Mouse (Mus musculus): ENCODE data around the gene Cutc. TPM values are rescaled to one million over a fixed set of nuclear protein-coding genes. Genes with fewer than 3 reads are reported as not detected.

Cutc gene
- total and polyA plus RNA-seq, 2 experiments from 2014 or later = 1.5 to 9.1 TPM

DNA sequence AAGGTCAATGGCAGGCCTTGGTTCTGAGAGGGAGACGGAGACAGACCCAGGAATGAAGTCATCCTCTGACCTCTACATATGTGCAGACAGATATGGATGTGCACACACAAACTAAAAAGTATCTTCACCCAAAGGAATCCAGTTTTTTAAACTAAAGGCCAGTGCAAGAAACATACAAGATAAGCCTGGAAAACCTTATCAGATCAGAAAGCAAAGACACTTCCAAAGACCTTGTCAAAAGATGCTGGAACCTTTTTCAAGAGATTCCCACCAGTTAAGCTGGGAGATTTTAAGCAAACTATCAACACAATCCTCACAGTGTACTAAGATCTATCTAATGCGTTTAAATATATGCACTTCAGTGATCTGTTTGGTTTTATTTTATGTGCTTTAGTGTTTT is 2.8 kb upstream of the Cutc start:
- Histone ChIP-seq H3K4me3 (ENCODE audit: low read length) (no peak overlapping the region), H3K27me3 (ENCODE audit: insufficient read depth, low read length) (no peaks in the 10 kb centered on the region), H3K4me2 (ENCODE audit: low read depth, low read length) (no peak overlapping the region), H3K4me1 (ENCODE audit: insufficient read depth, low read length) (peaks cover 3% of the 10 kb centered on the region; the same call in 1 of the 2 replicates), H3K27ac (no peak overlapping the region), H3K9ac (replicated peaks; ENCODE audit: low read length) (no peak overlapping the region), H3K36me3 (ENCODE audit: insufficient read depth, low read length) (peaks cover 35% of the 10 kb centered on the region), H3K9me3 (ENCODE audit: low read length) (no peaks in the 10 kb centered on the region)
- no peak for ATAC-seq
- DNase-seq (ENCODE audit: low spot score) = no peak
- TF ChIP-seq CTCF (IDR thresholded peaks at IDR 0.05; ENCODE audit: low read depth) = no peak
- WGBS = 95% methylated on average over 2 of the region's 2 CpGs

DNA sequence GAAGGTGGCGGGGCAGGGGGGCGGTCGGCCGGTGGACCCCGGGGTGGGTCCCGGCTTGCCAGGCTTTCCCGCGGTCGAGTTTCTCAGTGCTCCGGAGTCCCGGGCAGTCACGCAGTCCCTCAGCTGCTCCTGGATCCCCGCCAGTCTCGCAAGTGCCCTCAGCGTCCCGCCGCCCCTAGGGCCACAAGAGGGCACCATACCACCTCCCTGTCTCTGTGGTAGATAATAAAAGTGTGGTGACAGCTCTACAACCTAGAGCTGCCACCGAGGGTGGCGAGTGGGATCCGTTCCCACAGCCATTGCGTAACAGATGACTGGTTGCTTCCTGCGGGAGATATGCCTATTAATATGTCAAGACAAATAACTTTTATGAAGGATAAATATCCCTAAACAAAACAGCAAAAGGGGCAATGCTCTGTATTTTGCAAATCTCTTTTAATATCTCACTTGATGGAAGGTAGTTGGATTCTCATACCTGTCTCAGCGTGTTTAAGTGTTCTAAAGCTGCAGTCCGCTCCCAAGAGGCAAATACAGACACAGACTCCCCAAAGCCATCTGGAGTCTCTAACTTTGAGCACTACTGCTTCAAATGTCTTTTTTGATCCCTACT is 535 bp downstream of the Cutc start:
- Histone ChIP-seq H3K27ac (peak overlapping the region; percentile 94), H3K36me3 (ENCODE audit: insufficient read depth, low read length) (peaks cover 18% of the 10 kb centered on the region), H3K4me1 (ENCODE audit: insufficient read depth, low read length) (peaks cover 3% of the 10 kb centered on the region; the same call in 1 of the 2 replicates), H3K4me2 (ENCODE audit: low read depth, low read length) (peak overlapping the region; percentile 71), H3K27me3 (ENCODE audit: insufficient read depth, low read length) (no peaks in the 10 kb centered on the region), H3K9me3 (ENCODE audit: low read length) (no peaks in the 10 kb centered on the region), H3K9ac (replicated peaks; ENCODE audit: low read length) (peak overlapping the region; percentile 75), H3K4me3 (ENCODE audit: low read length) (peak overlapping the region; percentile 72)
- 3% methylated on average over 22 of the region's 24 CpGs for WGBS
- peak; percentile 82 for TF ChIP-seq CTCF (IDR thresholded peaks at IDR 0.05; ENCODE audit: low read depth)
- ATAC-seq (peak; percentile 88), DNase-seq (ENCODE audit: low spot score) (peak; percentile 84)

DNA sequence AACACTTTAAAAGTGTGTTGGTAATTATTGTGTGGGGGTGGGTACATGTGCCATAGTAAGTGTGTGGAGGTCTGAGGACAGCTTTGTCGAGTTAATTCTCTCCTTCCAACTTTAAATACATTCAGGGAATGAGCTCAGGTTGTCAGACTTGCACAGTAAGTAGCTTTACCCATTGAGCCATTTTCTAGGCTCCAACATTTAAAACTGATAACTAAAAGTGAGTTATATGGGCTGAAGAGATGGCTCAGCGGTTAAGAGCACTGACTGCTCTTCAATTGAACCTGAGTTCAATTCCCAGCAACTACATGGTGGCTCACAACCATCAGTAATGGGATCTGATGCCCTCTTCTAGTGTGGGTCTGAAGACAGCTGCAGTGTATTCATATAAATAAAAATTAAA is 1.4 kb downstream of the Cutc start:
- TF ChIP-seq CTCF (IDR thresholded peaks at IDR 0.05; ENCODE audit: low read depth) = no peak
- peaks cover 10% of the 10 kb centered on the region; the same call in 1 of the 2 replicates for H3K36me3 ChIP-seq (ENCODE audit: insufficient read depth, low read length)
- H3K27ac ChIP-seq = no peak overlapping the region
- H3K4me2 ChIP-seq (ENCODE audit: low read depth, low read length) = no peak overlapping the region
- DNase-seq (ENCODE audit: low spot score) = no peak
- WGBS = 76% methylated on average over 2 of the region's 2 CpGs
- no peak for ATAC-seq
- H3K9ac ChIP-seq (replicated peaks; ENCODE audit: low read length) = no peak overlapping the region
- no peaks in the 10 kb centered on the region for H3K9me3 ChIP-seq (ENCODE audit: low read length)
- no peaks in the 10 kb centered on the region for H3K27me3 ChIP-seq (ENCODE audit: insufficient read depth, low read length)
- H3K4me1 ChIP-seq (ENCODE audit: insufficient read depth, low read length) = peaks cover 3% of the 10 kb centered on the region; the same call in 1 of the 2 replicates
- no peak overlapping the region for H3K4me3 ChIP-seq (ENCODE audit: low read length)

- Histone ChIP-seq H3K4me2 (ENCODE audit: low read depth, low read length) (no peak overlapping the region), H3K4me1 (ENCODE audit: insufficient read depth, low read length) (peaks cover 3% of the 10 kb centered on the region; the same call in 1 of the 2 replicates), H3K9me3 (ENCODE audit: low read length) (no peaks in the 10 kb centered on the region), H3K27me3 (ENCODE audit: insufficient read depth, low read length) (no peaks in the 10 kb centered on the region), H3K4me3 (ENCODE audit: low read length) (no peak overlapping the region), H3K9ac (replicated peaks; ENCODE audit: low read length) (no peak overlapping the region), H3K36me3 (ENCODE audit: insufficient read depth, low read length) (peaks cover 8% of the 10 kb centered on the region; the same call in 1 of the 2 replicates), H3K27ac (no peak overlapping the region)
- no peak for TF ChIP-seq CTCF (IDR thresholded peaks at IDR 0.05; ENCODE audit: low read depth)
- no peak for DNase-seq (ENCODE audit: low spot score)
- WGBS = 78% methylated on average over 2 of the region's 2 CpGs
- no peak for ATAC-seq
These were observed 2.1 kb downstream of the Cutc start for GRCm38 (mm10) chr19:43754872-43755271.

DNA sequence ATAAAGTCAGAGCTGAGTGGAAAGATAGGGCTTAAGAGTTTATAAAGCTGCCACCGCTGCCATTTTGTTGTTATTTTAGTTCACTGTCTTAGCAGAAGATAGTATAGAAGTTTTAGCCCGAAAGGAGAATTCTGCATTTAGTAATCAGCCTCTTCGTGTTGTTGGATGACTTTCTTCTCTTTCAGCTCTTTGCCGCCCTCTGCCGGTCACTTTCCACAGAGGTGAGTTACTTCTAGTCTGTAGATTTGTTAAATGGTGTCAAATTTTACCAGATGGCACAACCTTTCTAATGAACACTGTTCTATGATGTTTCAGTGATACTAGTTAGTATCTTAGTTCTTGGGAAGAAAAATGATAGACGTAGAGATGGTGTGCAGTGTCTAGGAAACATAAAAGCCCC is 7.7 kb downstream of the Cutc start:
- Histone ChIP-seq H3K4me2 (ENCODE audit: low read depth, low read length) (no peak overlapping the region), H3K9ac (replicated peaks; ENCODE audit: low read length) (no peak overlapping the region), H3K4me3 (ENCODE audit: low read length) (no peak overlapping the region), H3K9me3 (ENCODE audit: low read length) (no peaks in the 10 kb centered on the region), H3K27ac (no peak overlapping the region), H3K27me3 (ENCODE audit: insufficient read depth, low read length) (no peaks in the 10 kb centered on the region), H3K36me3 (ENCODE audit: insufficient read depth, low read length) (no peaks in the 10 kb centered on the region), H3K4me1 (ENCODE audit: insufficient read depth, low read length) (no peaks in the 10 kb centered on the region)
- DNase-seq (ENCODE audit: low spot score) (peak; percentile 79), ATAC-seq (no peak)
- WGBS = 22% methylated on average over 6 of the region's 6 CpGs
- peak; percentile 76 for TF ChIP-seq CTCF (IDR thresholded peaks at IDR 0.05; ENCODE audit: low read depth)

- Histone ChIP-seq H3K9me3 (ENCODE audit: low read length) (no peaks in the 10 kb centered on the region), H3K9ac (replicated peaks; ENCODE audit: low read length) (no peak overlapping the region), H3K27ac (no peak overlapping the region), H3K4me2 (ENCODE audit: low read depth, low read length) (no peak overlapping the region), H3K4me3 (ENCODE audit: low read length) (no peak overlapping the region), H3K27me3 (ENCODE audit: insufficient read depth, low read length) (no peaks in the 10 kb centered on the region), H3K4me1 (ENCODE audit: insufficient read depth, low read length) (no peaks in the 10 kb centered on the region), H3K36me3 (ENCODE audit: insufficient read depth, low read length) (no peaks in the 10 kb centered on the region)
- no peak for ATAC-seq
- no peak; the same call in 1 of the 2 replicates for TF ChIP-seq CTCF (IDR thresholded peaks at IDR 0.05; ENCODE audit: low read depth)
- no peak for DNase-seq (ENCODE audit: low spot score)
These were observed 8.9 kb downstream of the Cutc start for GRCm38 (mm10) chr19:43761543-43762256.

- no peaks in the 10 kb centered on the region for H3K9me3 ChIP-seq (ENCODE audit: low read length)
- no peaks in the 10 kb centered on the region for H3K36me3 ChIP-seq (ENCODE audit: insufficient read depth, low read length)
- H3K4me3 ChIP-seq (ENCODE audit: low read length) = no peak overlapping the region
- H3K27me3 ChIP-seq (ENCODE audit: insufficient read depth, low read length) = no peaks in the 10 kb centered on the region
- no peaks in the 10 kb centered on the region for H3K4me1 ChIP-seq (ENCODE audit: insufficient read depth, low read length)
- H3K27ac ChIP-seq = no peak overlapping the region
- no peak for TF ChIP-seq CTCF (IDR thresholded peaks at IDR 0.05; ENCODE audit: low read depth)
- no peak overlapping the region for H3K9ac ChIP-seq (replicated peaks; ENCODE audit: low read length)
- 75% methylated on average over 2 of the region's 2 CpGs for WGBS
- no peak overlapping the region for H3K4me2 ChIP-seq (ENCODE audit: low read depth, low read length)
- ATAC-seq (no peak), DNase-seq (ENCODE audit: low spot score) (no peak)
These were observed 9.6 kb downstream of the Cutc start for GRCm38 (mm10) chr19:43762410-43762809.

Data from hindbrain, postnatal 0 days (tissue).